In the genomic region with DNA sequence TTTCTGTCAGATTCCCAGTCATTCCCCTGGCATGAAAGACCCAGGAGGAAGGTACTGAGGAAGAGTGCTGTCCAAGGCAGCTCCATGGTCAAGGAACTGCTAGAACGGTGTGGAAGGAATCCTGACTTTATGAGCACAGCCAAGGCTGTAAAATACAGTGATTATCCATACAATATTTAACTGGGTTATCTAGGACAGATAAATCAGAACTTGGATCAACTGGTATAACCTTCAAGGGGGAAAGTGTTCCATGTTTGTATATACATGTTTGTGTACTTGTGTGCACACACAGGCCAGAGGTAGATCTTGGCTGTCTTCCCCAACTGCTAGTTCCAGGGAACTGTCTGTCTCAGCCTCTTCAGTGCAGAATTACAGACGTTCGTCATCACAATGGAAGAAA, we compare ENCODE assay signal across 19 mouse cellular contexts. TPM values are rescaled to one million over a fixed set of nuclear protein-coding genes. Genes with fewer than 3 reads are reported as not detected.
DNase-seq lines count a peak whose midpoint lies in the region; ATAC-seq and TF ChIP-seq lines count a peak whose summit lies in the region.
"Had no signal": no experiment of that assay in that cellular context is flagged by ENCODE, and none has a peak within 500 bp of the region (broad histone marks: within the 10 kb centered on the region; RNA-seq: fewer than 3 reads in every experiment).

A gene (minus strand): TSS at position 101 of the 400 bp plus-strand sequence.

- WGBS in intestine, embryonic 16.5 days = 73% methylated on average over 3 of the region's 3 CpGs
- 85% methylated on average over 3 of the region's 3 CpGs for WGBS in lung, postnatal 0 days

- no peak for DNase-seq in layer of hippocampus, adult 2 months (ENCODE audit: low spot score in 2 of 2)
- DNase-seq in layer of hippocampus, adult 11-12 months (ENCODE audit: low spot score) = no peak
- no peak for DNase-seq in layer of hippocampus, postnatal 14 days (ENCODE audit: low spot score in 2 of 2)
- DNase-seq in embryo, embryonic 9.5 days (ENCODE audit: extremely low spot score) = no peak
- DNase-seq in lung, postnatal 0 days (ENCODE audit: low spot score) = no peak
- no peak for DNase-seq in left cerebral cortex, postnatal 36 days (ENCODE audit: low spot score in 2 of 2)
- DNase-seq: adrenal gland, postnatal 10 days; cerebellum, adult 11 months; cerebellum, adult 8-10 months; cerebellum, postnatal 14 days; embryo, embryonic 11 days; gastrocnemius, postnatal 36 days; heart, adult 11 months; heart, postnatal 36 days had no signal

- peak within 1 kb of the TSS; percentile 49 for H3K9ac ChIP-seq in intestine, embryonic 16.5 days (ENCODE audit: low read depth, low read length)
- no peak within 1 kb of the TSS for H3K9ac ChIP-seq in lung, postnatal 0 days (replicated peaks; ENCODE audit: low read depth)
- H3K9ac ChIP-seq: embryonic facial prominence, embryonic 12.5 days; forebrain, embryonic 15.5 days; heart, embryonic 13.5 days had no signal

- intact Hi-C loops in left cerebral cortex, postnatal 36 days (cut with DNase I) = no loop called here

- H3K27me3 ChIP-seq in intestine, embryonic 16.5 days (replicated peaks; ENCODE audit: control insufficient read depth, insufficient read depth, low read length) = no peaks in the 10 kb centered on the region
- no peaks in the 10 kb centered on the region for H3K27me3 ChIP-seq in lung, postnatal 0 days (replicated peaks; ENCODE audit: insufficient read depth, low read length)
- H3K27me3 ChIP-seq: embryonic facial prominence, embryonic 12.5 days; forebrain, embryonic 15.5 days; heart, embryonic 13.5 days had no signal

- no peak for TF ChIP-seq EP300 in lung, postnatal 0 days (IDR thresholded peaks at IDR 0.05)

- H3K4me1 ChIP-seq in intestine, embryonic 16.5 days (ENCODE audit: control insufficient read depth, insufficient read depth, low read length) = peaks cover 2% of the 10 kb centered on the region; the same call in 1 of the 2 replicates
- no peaks in the 10 kb centered on the region for H3K4me1 ChIP-seq in lung, postnatal 0 days (ENCODE audit: insufficient read depth, low read depth, low read length)
- H3K4me1 ChIP-seq: embryonic facial prominence, embryonic 12.5 days; forebrain, embryonic 15.5 days had no signal

- H3K27ac ChIP-seq in layer of hippocampus, adult 2 months = peak within 1 kb of the TSS; percentile 86
- H3K27ac ChIP-seq in intestine, embryonic 16.5 days (ENCODE audit: low read length) = peak within 1 kb of the TSS; percentile 43; the same call in 1 of the 2 replicates
- no peak within 1 kb of the TSS for H3K27ac ChIP-seq in lung, postnatal 0 days (ENCODE audit: low read length)
- H3K27ac ChIP-seq: embryonic facial prominence, embryonic 12.5 days; forebrain, embryonic 15.5 days; heart, embryonic 13.5 days had no signal

- TF ChIP-seq CTCF in layer of hippocampus, adult 2 months (conservative IDR thresholded peaks at IDR 0.05) = no peak
- no peak for TF ChIP-seq CTCF in lung, postnatal 0 days (IDR thresholded peaks at IDR 0.05)

- H3K4me2 ChIP-seq in intestine, embryonic 16.5 days (ENCODE audit: low read depth, low read length) = peak within 1 kb of the TSS; percentile 34
- no peak within 1 kb of the TSS for H3K4me2 ChIP-seq in lung, postnatal 0 days (replicated peaks; ENCODE audit: low read depth, low read length)
- H3K4me2 ChIP-seq: embryonic facial prominence, embryonic 12.5 days; forebrain, embryonic 15.5 days; heart, embryonic 13.5 days had no signal

- ATAC-seq in intestine, embryonic 16.5 days = peak; percentile 27; the same call in 1 of the 2 replicates
- ATAC-seq in lung, postnatal 0 days = no peak
- ATAC-seq: forebrain, embryonic 15.5 days had no signal

- no peak within 1 kb of the TSS for H3K4me3 ChIP-seq in layer of hippocampus, adult 2 months
- peak within 1 kb of the TSS; percentile 28 for H3K4me3 ChIP-seq in intestine, embryonic 16.5 days (ENCODE audit: low read length)
- H3K4me3 ChIP-seq in lung, postnatal 0 days (ENCODE audit: low read depth, low read length) = no peak within 1 kb of the TSS
- H3K4me3 ChIP-seq: embryonic facial prominence, embryonic 12.5 days; forebrain, embryonic 15.5 days; heart, embryonic 13.5 days had no signal

- no peaks in the 10 kb centered on the region for H3K9me3 ChIP-seq in intestine, embryonic 16.5 days (ENCODE audit: control insufficient read depth, low read length)
- no peaks in the 10 kb centered on the region for H3K9me3 ChIP-seq in lung, postnatal 0 days (ENCODE audit: low read length)
- H3K9me3 ChIP-seq: embryonic facial prominence, embryonic 12.5 days; forebrain, embryonic 15.5 days; heart, embryonic 13.5 days had no signal

- H3K36me3 ChIP-seq in intestine, embryonic 16.5 days (ENCODE audit: control insufficient read depth, insufficient read depth, low read length) = peaks cover 4% of the 10 kb centered on the region; the same call in 1 of the 2 replicates
- peaks cover 12% of the 10 kb centered on the region; the same call in 1 of the 2 replicates for H3K36me3 ChIP-seq in lung, postnatal 0 days (ENCODE audit: insufficient read depth, low read length)

RNA-seq across cellular contexts. Expression of the gene that starts here (rescaled TPM):
- 10 to 100 TPM; 58.4 to 74.2 TPM for total RNA-seq in layer of hippocampus, adult 2 months (2021)
- polyA plus RNA-seq in intestine, embryonic 16.5 days (2015; fragmentation: Nextera tagmentation; extraction: Ambion mirVana) = 45.3 and 80.2 TPM in 2 replicates
- total RNA-seq in layer of hippocampus, postnatal 14 days (2021) = 10 to 100 TPM; 34.9 to 36.6 TPM
- polyA plus RNA-seq in lung, postnatal 0 days (2015; fragmentation: Nextera tagmentation; extraction: Ambion mirVana) = not detected in 2 replicates
- total RNA-seq in left cerebral cortex, postnatal 36 days (2021) = 1 to 10 TPM; 1.7 to 2.7 TPM
- total RNA-seq: gastrocnemius, adult 8-10 months; heart, postnatal 36 days had no signal

Comparison
In these comparisons a context has a peak if more than half of its experiments do, and no peak if none do; other contexts are left out.
1. RNA of the gene that starts here (total RNA-seq): 58.4 to 74.2 TPM in layer of hippocampus, adult 2 months and 34.9 to 36.6 TPM in layer of hippocampus, postnatal 14 days; 1.7 to 2.7 TPM in left cerebral cortex, postnatal 36 days; every median in the first group is over 4 times any median in the second.
2. RNA of the gene that starts here (polyA plus RNA-seq): 45.3 to 80.2 TPM in intestine, embryonic 16.5 days; not detected in lung, postnatal 0 days; every median in the first group is over 10 times any median in the second.